Mouse (Mus musculus): ENCODE data around the gene Gm6685. TPM values are rescaled to one million over a fixed set of nuclear protein-coding genes. Genes with fewer than 3 reads are reported as not detected.
"Not testable (repeated sequence)": the region's sequence is repeated elsewhere in the genome, so short reads cannot be mapped to it uniquely, and the experiment has no call there.

Gm6685 gene
- 0.62 TPM in 1 of 2 replicates, not detected in the other for polyA plus RNA-seq (2015; fragmentation: Nextera tagmentation; extraction: Ambion mirVana)

DNA sequence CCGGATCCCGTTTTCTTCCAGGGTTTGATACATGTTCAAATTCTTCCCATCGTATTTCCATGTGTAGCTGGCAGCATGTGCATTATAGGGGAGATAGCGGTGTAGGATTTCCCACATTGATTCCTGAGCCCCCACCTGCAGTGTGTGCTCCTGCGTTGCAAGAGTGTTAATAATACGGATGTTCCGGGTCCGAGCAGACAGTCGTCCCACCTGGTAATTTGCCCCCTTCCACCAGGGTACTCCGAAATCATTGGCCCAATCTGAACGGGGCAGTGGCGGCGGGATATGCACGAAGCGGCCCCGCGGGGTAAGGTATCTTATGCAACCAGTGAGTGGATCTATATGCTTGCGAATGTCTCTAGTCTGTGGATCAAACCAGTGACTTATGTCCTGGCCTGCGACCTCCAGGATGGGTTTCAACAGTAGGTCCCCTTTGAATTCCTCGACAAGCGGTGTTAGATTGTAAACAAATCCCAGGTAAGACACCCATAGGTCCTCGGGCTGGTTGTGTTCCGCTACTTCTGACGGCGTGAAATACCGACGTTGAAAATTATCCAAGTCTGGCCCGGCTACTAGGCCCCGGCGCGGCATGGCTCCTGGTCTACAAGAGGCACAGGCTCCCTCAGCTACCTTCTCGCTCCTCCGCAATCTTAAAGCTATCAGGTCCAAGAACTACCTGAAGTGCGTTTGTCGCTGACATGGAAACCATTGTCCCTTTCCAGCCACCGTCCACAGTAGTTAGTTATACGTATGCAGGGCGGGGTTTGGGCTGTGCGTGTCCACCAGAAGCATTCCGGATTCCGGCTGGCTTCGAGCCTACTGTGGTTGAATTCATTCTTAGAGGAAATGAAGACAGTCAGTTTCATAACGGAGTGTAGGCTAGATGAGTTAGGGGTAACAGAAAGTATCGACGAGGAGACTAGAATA lies at the start of gene Gm6685:
Gene Gm6685, minus strand, starts transcription at position 644 of the 927 bp plus-strand sequence.
- not testable (repeated sequence) for H3K4me3 ChIP-seq (ENCODE audit: low read length); H3K4me1 ChIP-seq (ENCODE audit: insufficient read depth, low read length); H3K36me3 ChIP-seq (ENCODE audit: insufficient read depth, low read length); H3K9me3 ChIP-seq (ENCODE audit: low read length); ATAC-seq (ENCODE audit: low FRiP score, low TSS enrichment); H3K9ac ChIP-seq (replicated peaks; ENCODE audit: low read length); H3K27ac ChIP-seq (ENCODE audit: low read length); H3K4me2 ChIP-seq (replicated peaks; ENCODE audit: low read depth, low read length); H3K27me3 ChIP-seq (ENCODE audit: insufficient read depth, low read length)
- 93% methylated on average over 37 of the region's 45 CpGs for WGBS

GRCm38 (mm10) chr11:28375891-28376290 lies 36.2 kb upstream of the Gm6685 start:
- Histone ChIP-seq H3K9me3 (ENCODE audit: low read length) (no peaks in the 10 kb centered on the region), H3K4me1 (ENCODE audit: insufficient read depth, low read length) (no peaks in the 10 kb centered on the region), H3K27ac (ENCODE audit: low read length) (no peak overlapping the region), H3K4me3 (ENCODE audit: low read length) (no peak overlapping the region), H3K4me2 (replicated peaks; ENCODE audit: low read depth, low read length) (no peak overlapping the region), H3K9ac (replicated peaks; ENCODE audit: low read length) (no peak overlapping the region), H3K27me3 (ENCODE audit: insufficient read depth, low read length) (no peaks in the 10 kb centered on the region), H3K36me3 (ENCODE audit: insufficient read depth, low read length) (no peaks in the 10 kb centered on the region)
- no peak for ATAC-seq (ENCODE audit: low FRiP score, low TSS enrichment)

GRCm38 (mm10) chr11:28374636-28375035 lies 35.0 kb upstream of the Gm6685 start:
- ATAC-seq (ENCODE audit: low FRiP score, low TSS enrichment), result no peak
- no peaks in the 10 kb centered on the region for H3K9me3 ChIP-seq (ENCODE audit: low read length)
- no peak overlapping the region for H3K4me3 ChIP-seq (ENCODE audit: low read length)

DNA sequence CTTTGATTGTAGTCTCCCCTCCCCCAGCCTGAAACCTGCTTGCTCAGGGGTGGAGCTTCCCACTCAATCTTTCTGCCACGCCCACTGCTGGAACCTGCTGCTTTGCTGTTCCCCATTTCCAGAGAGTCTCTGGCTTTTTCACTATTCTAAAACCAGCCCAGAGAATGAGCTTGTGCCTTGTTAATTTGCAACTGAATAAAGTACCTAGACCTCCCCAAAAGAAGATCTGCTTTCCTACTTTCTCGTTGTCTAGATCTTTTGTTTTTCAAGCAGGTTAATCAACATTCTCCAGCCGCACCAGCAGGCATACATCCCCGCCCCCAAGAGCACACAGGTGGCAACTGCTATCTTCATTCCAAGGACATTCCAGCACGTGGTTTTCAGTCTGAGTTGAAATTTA lies 31.7 kb upstream of the Gm6685 start:
- not testable (repeated sequence) for H3K4me3 ChIP-seq (ENCODE audit: low read length); H3K27me3 ChIP-seq (ENCODE audit: insufficient read depth, low read length); H3K36me3 ChIP-seq (ENCODE audit: insufficient read depth, low read length); H3K9ac ChIP-seq (replicated peaks; ENCODE audit: low read length); H3K27ac ChIP-seq (ENCODE audit: low read length); H3K9me3 ChIP-seq (ENCODE audit: low read length); ATAC-seq (ENCODE audit: low FRiP score, low TSS enrichment); H3K4me1 ChIP-seq (ENCODE audit: insufficient read depth, low read length); H3K4me2 ChIP-seq (replicated peaks; ENCODE audit: low read depth, low read length)
- 73% methylated on average over 5 of the region's 5 CpGs for WGBS

More at GRCm38 (mm10) chr11:28374636-28375035, 35.0 kb upstream of the Gm6685 start:
- H3K36me3 ChIP-seq (ENCODE audit: insufficient read depth, low read length), result no peaks in the 10 kb centered on the region
- H3K4me2 ChIP-seq (replicated peaks; ENCODE audit: low read depth, low read length), result no peak overlapping the region
- H3K9ac ChIP-seq (replicated peaks; ENCODE audit: low read length), result no peak overlapping the region
- H3K27me3 ChIP-seq (ENCODE audit: insufficient read depth, low read length), result no peaks in the 10 kb centered on the region
- H3K4me1 ChIP-seq (ENCODE audit: insufficient read depth, low read length), result no peaks in the 10 kb centered on the region
- H3K27ac ChIP-seq (ENCODE audit: low read length), result no peak overlapping the region

GRCm38 (mm10) chr11:28365929-28366244 lies 26.2 kb upstream of the Gm6685 start:
- H3K9ac ChIP-seq (replicated peaks; ENCODE audit: low read length), result peak overlapping the region; percentile 62
- H3K4me3 ChIP-seq (ENCODE audit: low read length), result peak overlapping the region; percentile 44
- 57% methylated on average over 2 of the region's 2 CpGs for WGBS
- peak overlapping the region; percentile 66 for H3K4me2 ChIP-seq (replicated peaks; ENCODE audit: low read depth, low read length)
- H3K27ac ChIP-seq (ENCODE audit: low read length), result no peak overlapping the region
- H3K9me3 ChIP-seq (ENCODE audit: low read length), result no peaks in the 10 kb centered on the region
- peak; percentile 13; the same call in 1 of the 2 replicates for ATAC-seq (ENCODE audit: low FRiP score, low TSS enrichment)
- no peaks in the 10 kb centered on the region for H3K36me3 ChIP-seq (ENCODE audit: insufficient read depth, low read length)
- no peaks in the 10 kb centered on the region for H3K27me3 ChIP-seq (ENCODE audit: insufficient read depth, low read length)
- H3K4me1 ChIP-seq (ENCODE audit: insufficient read depth, low read length), result peaks cover 10% of the 10 kb centered on the region

DNA sequence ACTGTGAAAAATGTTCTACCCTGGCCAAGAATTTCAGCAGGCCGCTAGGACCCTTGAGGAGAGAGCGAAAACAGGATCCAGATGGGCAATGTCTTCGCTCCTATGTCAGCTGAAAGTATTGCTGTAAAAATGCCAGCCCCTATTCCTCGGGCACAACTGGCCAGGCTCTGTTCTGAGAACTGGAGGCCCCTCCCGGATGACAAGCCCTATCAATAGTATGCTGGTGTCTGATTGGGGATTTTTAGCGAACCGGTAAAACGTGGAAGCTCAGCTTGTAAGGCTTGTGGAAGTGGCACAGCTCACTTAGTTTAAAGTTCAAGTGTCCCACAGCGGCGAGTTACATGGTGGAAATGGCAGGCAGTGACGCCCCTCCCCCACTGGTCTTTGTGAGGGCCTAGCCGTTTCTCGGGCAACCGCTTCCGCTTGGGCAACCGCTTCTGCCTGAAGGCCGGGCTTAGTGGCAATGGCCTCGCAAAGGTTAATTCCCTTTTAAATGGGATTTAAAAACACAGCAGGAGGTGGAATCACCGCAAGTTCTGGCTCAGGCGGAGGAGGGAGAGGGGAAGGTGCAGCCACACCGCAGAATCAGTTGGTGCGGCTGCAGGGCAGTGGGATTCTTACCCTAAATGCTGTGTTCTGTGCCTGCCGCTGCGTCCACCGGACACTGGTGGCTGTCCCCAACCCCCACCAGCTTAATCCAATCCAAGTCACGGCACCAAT lies 25.7 kb upstream of the Gm6685 start:
- H3K9me3 ChIP-seq (ENCODE audit: low read length), result no peaks in the 10 kb centered on the region
- peak overlapping the region; percentile 44 for H3K4me3 ChIP-seq (ENCODE audit: low read length)
- H3K9ac ChIP-seq (replicated peaks; ENCODE audit: low read length), result peak overlapping the region; percentile 62
- ATAC-seq (ENCODE audit: low FRiP score, low TSS enrichment), result peak; percentile 96
- 11% methylated on average over 26 of the region's 26 CpGs for WGBS
- peak overlapping the region; percentile 66 for H3K4me2 ChIP-seq (replicated peaks; ENCODE audit: low read depth, low read length)
- no peaks in the 10 kb centered on the region for H3K27me3 ChIP-seq (ENCODE audit: insufficient read depth, low read length)
- H3K27ac ChIP-seq (ENCODE audit: low read length), result no peak overlapping the region
- H3K36me3 ChIP-seq (ENCODE audit: insufficient read depth, low read length), result no peaks in the 10 kb centered on the region
- H3K4me1 ChIP-seq (ENCODE audit: insufficient read depth, low read length), result peaks cover 10% of the 10 kb centered on the region

DNA sequence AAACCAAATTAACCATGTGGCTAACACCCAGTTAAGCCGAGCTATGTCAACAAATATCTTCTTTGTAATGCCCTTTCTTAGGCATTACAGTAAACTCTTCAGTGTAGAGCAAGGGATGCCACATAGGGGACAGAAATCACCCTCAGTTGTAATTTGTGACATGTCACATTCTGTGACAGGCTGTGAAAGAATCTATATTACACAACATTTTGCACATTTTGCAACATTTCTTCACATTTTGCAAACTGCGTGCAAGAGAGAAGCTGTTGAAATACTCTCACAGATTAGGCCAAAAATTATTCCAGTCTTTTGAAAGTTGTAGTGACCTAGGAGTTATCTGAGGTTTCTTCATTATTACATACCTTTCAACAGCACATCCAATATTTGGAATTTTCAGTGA lies 3.8 kb upstream of the Gm6685 start:
- Histone ChIP-seq H3K36me3 (ENCODE audit: insufficient read depth, low read length) (no peaks in the 10 kb centered on the region), H3K27me3 (ENCODE audit: insufficient read depth, low read length) (no peaks in the 10 kb centered on the region), H3K4me2 (replicated peaks; ENCODE audit: low read depth, low read length) (no peak overlapping the region), H3K27ac (ENCODE audit: low read length) (no peak overlapping the region), H3K4me1 (ENCODE audit: insufficient read depth, low read length) (no peaks in the 10 kb centered on the region), H3K9me3 (ENCODE audit: low read length) (no peaks in the 10 kb centered on the region), H3K4me3 (ENCODE audit: low read length) (no peak overlapping the region), H3K9ac (replicated peaks; ENCODE audit: low read length) (no peak overlapping the region)
- no peak for ATAC-seq (ENCODE audit: low FRiP score, low TSS enrichment)
- 90% methylated on average over 2 of the region's 2 CpGs for WGBS

DNA sequence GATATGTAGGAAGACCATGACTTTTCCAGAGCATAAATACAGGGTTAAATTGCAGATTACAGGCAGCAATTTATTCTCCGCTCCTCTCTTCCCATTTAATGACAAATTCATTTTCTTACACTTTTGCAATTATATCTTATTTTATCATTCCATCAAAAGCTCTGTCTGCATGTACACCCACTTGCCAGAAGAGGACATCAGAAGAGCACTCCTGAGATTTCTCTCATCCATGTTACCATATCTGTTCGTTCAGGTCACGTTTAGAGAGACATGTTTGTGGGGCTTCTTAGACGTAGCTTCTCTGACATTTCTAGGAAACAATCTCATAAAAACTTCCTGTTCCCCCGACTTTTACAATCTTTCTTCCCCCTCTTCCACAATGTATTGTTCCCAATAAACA lies 2.2 kb upstream of the Gm6685 start:
- Histone ChIP-seq H3K27ac (ENCODE audit: low read length) (no peak overlapping the region), H3K9ac (replicated peaks; ENCODE audit: low read length) (no peak overlapping the region), H3K27me3 (ENCODE audit: insufficient read depth, low read length) (no peaks in the 10 kb centered on the region), H3K4me2 (replicated peaks; ENCODE audit: low read depth, low read length) (no peak overlapping the region), H3K4me1 (ENCODE audit: insufficient read depth, low read length) (no peaks in the 10 kb centered on the region), H3K4me3 (ENCODE audit: low read length) (no peak overlapping the region), H3K9me3 (ENCODE audit: low read length) (no peaks in the 10 kb centered on the region), H3K36me3 (ENCODE audit: insufficient read depth, low read length) (no peaks in the 10 kb centered on the region)
- 67% methylated on average over 5 of the region's 5 CpGs for WGBS
- ATAC-seq (ENCODE audit: low FRiP score, low TSS enrichment), result no peak

- H3K9ac ChIP-seq (replicated peaks; ENCODE audit: low read length), result no peak overlapping the region
- no peaks in the 10 kb centered on the region for H3K9me3 ChIP-seq (ENCODE audit: low read length)
- no peaks in the 10 kb centered on the region for H3K36me3 ChIP-seq (ENCODE audit: insufficient read depth, low read length)
- H3K4me3 ChIP-seq (ENCODE audit: low read length), result no peak overlapping the region
- no peaks in the 10 kb centered on the region for H3K27me3 ChIP-seq (ENCODE audit: insufficient read depth, low read length)
- H3K4me2 ChIP-seq (replicated peaks; ENCODE audit: low read depth, low read length), result no peak overlapping the region
- no peak overlapping the region for H3K27ac ChIP-seq (ENCODE audit: low read length)
- H3K4me1 ChIP-seq (ENCODE audit: insufficient read depth, low read length), result no peaks in the 10 kb centered on the region
- 83% methylated on average over 1 of the region's 1 CpGs for WGBS
- ATAC-seq (ENCODE audit: low FRiP score, low TSS enrichment), result no peak
Observed at GRCm38 (mm10) chr11:28327878-28328277, 11.8 kb downstream of the Gm6685 start.

DNA sequence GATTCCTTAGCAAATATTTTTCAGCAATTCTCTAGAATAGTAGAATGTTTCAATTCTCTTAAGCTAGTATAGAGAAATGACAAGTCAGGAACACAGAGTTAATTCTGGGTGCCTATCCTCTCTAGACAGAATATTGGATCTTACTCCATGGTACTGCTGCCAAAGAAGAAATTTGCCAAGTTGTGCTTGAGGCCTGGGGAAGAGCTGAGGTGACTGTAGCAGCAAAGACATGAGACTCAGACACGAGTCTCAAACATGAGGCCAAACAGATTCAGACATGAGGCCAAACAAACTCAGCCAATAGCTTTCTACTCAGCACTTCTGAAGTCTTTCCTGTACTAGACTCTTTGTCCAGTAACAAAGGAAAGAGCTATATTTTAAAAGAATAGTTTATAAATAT lies 26.3 kb downstream of the Gm6685 start:
- Histone ChIP-seq H3K4me2 (replicated peaks; ENCODE audit: low read depth, low read length) (no peak overlapping the region), H3K4me3 (ENCODE audit: low read length) (no peak overlapping the region), H3K36me3 (ENCODE audit: insufficient read depth, low read length) (no peaks in the 10 kb centered on the region), H3K27ac (ENCODE audit: low read length) (no peak overlapping the region), H3K9me3 (ENCODE audit: low read length) (no peaks in the 10 kb centered on the region), H3K9ac (replicated peaks; ENCODE audit: low read length) (no peak overlapping the region), H3K4me1 (ENCODE audit: insufficient read depth, low read length) (no peaks in the 10 kb centered on the region), H3K27me3 (ENCODE audit: insufficient read depth, low read length) (no peaks in the 10 kb centered on the region)
- WGBS, result 75% methylated on average over 1 of the region's 1 CpGs
- no peak for ATAC-seq (ENCODE audit: low FRiP score, low TSS enrichment)
